Mouse (Mus musculus): ENCODE data around the gene Zcchc14. TPM values are rescaled to one million over a fixed set of nuclear protein-coding genes. Genes with fewer than 3 reads are reported as not detected.

Zcchc14 gene
- polyA plus RNA-seq, 1 experiment from 2014 or later = 30.5 TPM

DNA sequence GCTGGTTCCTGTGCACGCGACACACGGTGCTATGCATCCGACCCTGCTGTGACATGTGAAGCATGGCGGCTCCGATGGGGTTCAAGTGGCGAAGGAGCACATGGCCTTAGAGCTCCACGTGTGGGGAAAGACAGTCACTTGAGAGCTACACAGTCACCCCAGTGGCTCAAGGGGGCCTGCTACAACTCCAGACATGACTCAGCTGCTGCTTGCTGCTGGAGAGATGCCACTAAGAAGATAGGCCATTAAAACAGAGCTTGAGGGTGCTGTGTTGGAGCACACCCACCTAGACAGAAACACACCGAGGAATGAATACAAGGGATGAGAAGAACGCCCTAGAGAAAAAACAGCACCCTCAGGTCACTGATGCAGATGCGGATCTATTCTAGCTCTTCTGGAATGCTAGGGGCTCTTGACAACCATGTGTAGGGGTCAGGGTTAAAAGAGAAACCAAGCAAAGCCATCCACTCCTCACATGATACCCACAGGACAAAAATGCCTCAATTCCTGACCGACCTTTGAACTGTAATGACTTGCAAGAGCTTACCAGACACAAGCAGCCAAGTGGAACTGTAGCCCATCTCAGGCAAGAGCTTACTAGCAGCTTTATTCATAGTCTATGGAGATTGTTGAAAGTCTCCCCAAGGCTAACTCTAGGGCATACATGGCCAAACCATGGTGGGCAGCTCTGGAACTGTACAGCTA lies 5.0 kb downstream of the Zcchc14 start:
- Histone ChIP-seq H3K4me1 (peaks cover 73% of the 10 kb centered on the region), H3K36me3 (replicated peaks) (0 out of 2 replicates have a peak, but pooled peaks cover 9% of the 10 kb centered on the region), H3K9me3 (no peaks in the 10 kb centered on the region), H3K4me2 (no peak overlapping the region), H3K27ac (no peak overlapping the region), H3K9ac (no peak overlapping the region), H3K4me3 (replicated peaks) (no peak overlapping the region), H3K27me3 (no peaks in the 10 kb centered on the region)
- ATAC-seq (ENCODE audit: low FRiP score) = no peak
- WGBS = 89% methylated on average over 12 of the region's 12 CpGs

DNA sequence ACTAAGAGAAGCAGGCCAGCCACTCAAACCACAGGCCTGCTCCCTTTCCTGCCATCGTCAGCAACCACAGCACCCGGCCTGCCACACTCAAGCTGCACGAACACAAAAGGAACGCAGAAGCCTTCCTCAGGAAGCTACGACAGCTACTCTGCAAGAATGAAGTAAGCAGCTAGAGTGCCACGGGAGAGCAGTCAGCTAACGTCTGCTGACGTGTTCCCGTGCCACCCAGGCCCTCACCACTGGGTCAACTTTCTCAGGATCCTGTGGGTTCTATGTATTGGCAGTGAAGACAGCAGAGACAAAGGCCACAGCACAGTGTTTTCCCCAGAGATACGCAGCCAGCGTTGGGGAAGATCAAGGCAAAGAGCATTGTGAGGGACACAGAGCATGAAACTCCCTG lies 9.3 kb downstream of the Zcchc14 start:
- Histone ChIP-seq H3K27ac (peak overlapping the region; percentile 15; the same call in 1 of the 2 replicates), H3K9me3 (no peaks in the 10 kb centered on the region), H3K27me3 (no peaks in the 10 kb centered on the region), H3K4me1 (peaks cover 47% of the 10 kb centered on the region), H3K4me3 (replicated peaks) (0 out of 2 replicates have a peak overlapping the region, but pooled peaks have one; percentile 2), H3K4me2 (0 out of 2 replicates have a peak overlapping the region, but pooled peaks have one; percentile 1), H3K36me3 (replicated peaks) (0 out of 2 replicates have a peak, but pooled peaks cover 3% of the 10 kb centered on the region), H3K9ac (peak overlapping the region; percentile 38)
- no peak for ATAC-seq (ENCODE audit: low FRiP score)
- 67% methylated on average over 11 of the region's 11 CpGs for WGBS

DNA sequence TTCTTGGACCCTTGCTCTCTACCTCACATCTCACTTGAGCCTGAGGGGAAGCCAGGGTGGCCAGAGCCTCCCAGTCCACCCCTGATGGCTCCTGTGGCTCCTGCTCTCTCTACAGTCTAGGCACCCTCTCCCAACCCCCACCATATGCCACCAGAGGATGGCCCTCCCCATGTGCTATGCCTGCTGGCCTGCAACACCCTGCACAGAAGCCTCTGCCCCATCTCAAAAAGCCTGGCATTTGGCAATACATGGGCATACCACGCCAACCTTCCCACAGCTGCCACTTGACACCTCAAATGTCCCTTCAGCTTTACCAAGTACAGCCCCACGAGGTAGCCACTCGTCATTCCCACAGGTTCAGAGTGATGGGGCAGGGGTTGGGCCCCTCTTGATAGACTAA lies 9.9 kb downstream of the Zcchc14 start:
- H3K4me2 ChIP-seq = 0 out of 2 replicates have a peak overlapping the region, but pooled peaks have one; percentile 1
- H3K27ac ChIP-seq = 0 out of 2 replicates have a peak overlapping the region, but pooled peaks have one; percentile 21
- H3K9me3 ChIP-seq = no peaks in the 10 kb centered on the region
- H3K9ac ChIP-seq = peak overlapping the region; percentile 25; the same call in 1 of the 2 replicates
- ATAC-seq (ENCODE audit: low FRiP score) = no peak
- H3K36me3 ChIP-seq (replicated peaks) = 0 out of 2 replicates have a peak, but pooled peaks cover 3% of the 10 kb centered on the region
- no peaks in the 10 kb centered on the region for H3K27me3 ChIP-seq
- WGBS = 79% methylated on average over 3 of the region's 3 CpGs
- no peak overlapping the region for H3K4me3 ChIP-seq (replicated peaks)
- peaks cover 42% of the 10 kb centered on the region for H3K4me1 ChIP-seq

DNA sequence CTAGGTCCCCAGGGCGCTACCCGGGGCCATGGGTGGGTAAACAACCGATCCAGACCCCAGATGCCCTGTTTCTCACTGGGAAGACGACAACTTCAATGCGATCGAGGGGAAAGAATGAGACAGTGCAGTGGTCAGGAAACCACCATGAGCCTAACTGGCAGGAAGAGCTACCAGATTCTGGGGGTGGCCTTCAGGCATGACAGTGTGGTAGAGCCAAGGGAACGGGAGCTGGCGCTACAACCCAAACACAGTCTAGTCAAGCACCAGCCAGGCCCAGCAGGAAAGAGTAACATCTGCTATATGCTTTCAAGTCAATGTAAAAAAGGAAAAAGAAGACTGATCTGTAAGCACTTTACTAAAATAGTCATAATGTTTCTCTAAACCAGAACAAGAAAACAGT lies 16.5 kb downstream of the Zcchc14 start:
- 84% methylated on average over 8 of the region's 8 CpGs for WGBS
- H3K36me3 ChIP-seq (replicated peaks) = peaks cover 7% of the 10 kb centered on the region; the same call in 1 of the 2 replicates
- ATAC-seq (ENCODE audit: low FRiP score) = no peak
- no peak overlapping the region for H3K9ac ChIP-seq
- no peak overlapping the region for H3K27ac ChIP-seq
- H3K27me3 ChIP-seq = no peaks in the 10 kb centered on the region
- H3K9me3 ChIP-seq = no peaks in the 10 kb centered on the region
- H3K4me1 ChIP-seq = no peaks in the 10 kb centered on the region; the same call in 1 of the 2 replicates
- H3K4me2 ChIP-seq = no peak overlapping the region
- H3K4me3 ChIP-seq (replicated peaks) = no peak overlapping the region

DNA sequence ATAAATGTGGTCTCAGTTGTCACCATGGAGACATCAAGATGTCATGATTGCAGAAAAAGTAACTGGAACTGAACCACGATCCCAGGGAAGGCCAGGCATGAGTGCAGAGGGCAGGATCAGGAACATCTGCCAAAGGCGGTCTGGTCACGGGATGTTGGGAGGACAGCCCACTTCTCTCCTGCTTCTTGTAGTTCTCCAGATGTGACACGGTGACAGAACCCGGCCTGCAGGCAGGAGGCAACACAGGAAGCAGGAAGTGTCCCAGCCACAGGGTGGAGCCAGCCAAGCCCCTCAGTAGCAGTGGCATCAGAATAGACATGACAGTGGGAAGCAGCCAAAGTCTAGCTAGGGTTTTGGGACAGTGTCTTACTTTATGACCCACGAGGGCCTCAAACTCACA lies 17.2 kb downstream of the Zcchc14 start:
- Histone ChIP-seq H3K36me3 (replicated peaks) (peaks cover 7% of the 10 kb centered on the region; the same call in 1 of the 2 replicates), H3K9me3 (no peaks in the 10 kb centered on the region), H3K4me2 (no peak overlapping the region), H3K27me3 (no peaks in the 10 kb centered on the region), H3K4me3 (replicated peaks) (no peak overlapping the region), H3K9ac (no peak overlapping the region), H3K27ac (no peak overlapping the region), H3K4me1 (no peaks in the 10 kb centered on the region; the same call in 1 of the 2 replicates)
- WGBS = 89% methylated on average over 6 of the region's 6 CpGs
- no peak for ATAC-seq (ENCODE audit: low FRiP score)

DNA sequence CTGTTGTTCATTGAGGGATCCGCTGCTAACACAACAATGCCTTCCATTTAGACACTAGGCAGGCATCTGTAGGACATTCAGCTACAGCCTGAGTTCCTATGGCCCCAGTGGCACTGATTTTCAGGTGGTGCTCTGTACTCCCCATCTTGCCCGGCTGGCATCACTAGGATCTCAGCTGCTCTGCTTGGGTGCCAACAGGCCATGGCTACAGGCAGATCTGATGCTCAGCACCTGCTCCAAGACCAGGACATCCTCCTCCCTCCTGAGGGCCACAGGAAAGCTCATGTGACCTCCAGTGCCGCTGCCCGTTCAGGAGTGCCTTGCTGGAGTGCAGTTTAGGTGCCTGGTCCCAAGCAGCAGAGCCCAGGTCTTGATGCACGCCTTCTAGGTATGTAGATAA lies 20.3 kb downstream of the Zcchc14 start:
- Histone ChIP-seq H3K4me1 (no peaks in the 10 kb centered on the region; the same call in 1 of the 2 replicates), H3K27me3 (no peaks in the 10 kb centered on the region), H3K27ac (no peak overlapping the region), H3K4me2 (no peak overlapping the region), H3K4me3 (replicated peaks) (no peak overlapping the region), H3K9ac (no peak overlapping the region), H3K36me3 (replicated peaks) (peaks cover 21% of the 10 kb centered on the region), H3K9me3 (no peaks in the 10 kb centered on the region)
- no peak for ATAC-seq (ENCODE audit: low FRiP score)
- WGBS = 84% methylated on average over 5 of the region's 5 CpGs

DNA sequence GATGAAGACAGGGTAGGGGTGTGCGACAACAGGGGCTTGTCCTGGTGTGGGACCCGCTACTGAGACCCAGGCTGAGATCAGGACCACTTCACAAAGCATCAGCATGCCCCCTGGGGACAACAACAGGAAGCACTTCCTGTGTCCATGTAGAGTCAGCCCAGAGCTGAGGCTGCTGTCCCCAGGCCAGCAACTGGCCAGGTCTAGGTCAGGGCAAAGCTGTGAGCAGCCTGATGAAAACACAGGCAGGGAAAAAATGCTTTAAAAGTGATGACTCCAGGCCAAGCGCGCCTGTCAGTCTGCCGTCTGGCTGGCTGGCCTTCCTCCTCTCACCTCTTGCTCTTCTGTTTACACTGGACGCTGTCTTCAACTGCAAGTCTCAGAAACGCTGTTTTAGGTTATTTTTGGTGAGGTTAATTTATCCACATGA lies 21.0 kb downstream of the Zcchc14 start:
- Histone ChIP-seq H3K36me3 (replicated peaks) (peaks cover 28% of the 10 kb centered on the region), H3K27ac (no peak overlapping the region), H3K9me3 (no peaks in the 10 kb centered on the region), H3K4me1 (no peaks in the 10 kb centered on the region), H3K4me2 (no peak overlapping the region), H3K27me3 (no peaks in the 10 kb centered on the region), H3K4me3 (replicated peaks) (no peak overlapping the region), H3K9ac (no peak overlapping the region)
- ATAC-seq (ENCODE audit: low FRiP score) = no peak
- WGBS = 83% methylated on average over 7 of the region's 7 CpGs

DNA sequence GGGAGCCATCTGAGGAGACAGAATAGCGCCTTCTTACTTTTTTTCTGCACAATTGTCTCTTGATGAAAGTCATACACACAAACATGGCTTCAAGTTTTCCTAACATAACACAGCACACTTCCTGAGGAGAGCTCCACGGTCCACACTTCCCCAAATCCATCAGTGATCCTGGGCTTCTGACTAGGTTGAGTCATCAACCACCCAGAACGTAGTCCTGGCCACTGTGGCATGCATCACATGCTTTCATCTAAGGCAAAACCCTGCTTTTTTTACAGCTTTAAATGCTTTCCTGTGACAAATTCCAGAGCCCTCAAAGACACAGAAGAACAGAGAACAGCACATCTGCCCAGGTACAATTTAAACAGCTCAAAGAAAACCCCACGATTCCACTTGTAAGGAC lies 24.0 kb downstream of the Zcchc14 start:
- Histone ChIP-seq H3K27me3 (no peaks in the 10 kb centered on the region), H3K4me1 (peaks cover 15% of the 10 kb centered on the region), H3K9ac (no peak overlapping the region), H3K4me3 (replicated peaks) (no peak overlapping the region), H3K27ac (no peak overlapping the region), H3K4me2 (no peak overlapping the region), H3K9me3 (no peaks in the 10 kb centered on the region), H3K36me3 (replicated peaks) (peaks cover 35% of the 10 kb centered on the region)
- no peak for ATAC-seq (ENCODE audit: low FRiP score)
- WGBS = 96% methylated on average over 4 of the region's 4 CpGs

DNA sequence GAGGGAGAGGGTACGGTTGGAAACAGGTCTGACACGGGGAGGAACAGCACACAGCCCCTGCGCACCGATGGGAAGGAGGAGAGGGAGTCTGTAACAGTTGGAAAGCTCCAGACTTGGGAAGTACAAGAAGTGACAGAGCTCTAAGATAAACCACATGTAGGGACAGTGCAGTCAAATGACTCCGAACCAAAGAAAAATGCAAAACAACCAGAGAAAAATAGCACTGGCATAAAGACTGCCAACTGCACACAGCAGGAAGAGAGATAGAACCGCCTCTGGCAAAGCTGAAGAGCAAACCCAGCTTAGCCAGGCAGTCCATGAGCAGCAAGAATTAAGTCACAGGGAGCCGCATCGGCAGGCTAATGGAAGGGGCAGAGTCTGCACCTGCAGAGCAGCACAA lies 29.7 kb downstream of the Zcchc14 start:
- no peak overlapping the region for H3K4me3 ChIP-seq (replicated peaks)
- no peak overlapping the region for H3K4me2 ChIP-seq
- H3K27ac ChIP-seq = no peak overlapping the region
- H3K9me3 ChIP-seq = no peaks in the 10 kb centered on the region
- 84% methylated on average over 8 of the region's 8 CpGs for WGBS
- peaks cover 31% of the 10 kb centered on the region for H3K36me3 ChIP-seq (replicated peaks)
- peaks cover 32% of the 10 kb centered on the region for H3K4me1 ChIP-seq
- H3K27me3 ChIP-seq = no peaks in the 10 kb centered on the region
- no peak overlapping the region for H3K9ac ChIP-seq
- no peak for ATAC-seq (ENCODE audit: low FRiP score)

DNA sequence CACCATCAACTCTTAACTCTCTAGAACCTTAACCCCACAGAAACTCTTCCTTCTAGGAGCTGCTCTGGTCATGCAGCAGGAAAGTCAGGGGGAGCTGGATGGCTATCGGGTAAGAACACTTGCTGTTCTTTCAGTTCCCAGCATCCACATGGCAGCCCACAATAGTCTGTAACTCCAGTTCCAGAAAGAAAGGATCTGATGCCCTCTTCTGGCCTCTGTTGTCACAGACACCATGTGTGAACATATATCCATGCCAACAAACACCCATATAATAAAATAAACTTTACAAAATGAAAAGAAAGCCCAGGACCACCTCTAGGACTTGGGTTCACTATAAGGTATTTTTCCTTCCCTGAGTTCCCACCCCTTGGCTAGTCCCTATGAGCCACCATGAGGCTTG lies 30.8 kb downstream of the Zcchc14 start:
- H3K9me3 ChIP-seq = no peaks in the 10 kb centered on the region
- peaks cover 32% of the 10 kb centered on the region for H3K4me1 ChIP-seq
- no peak for ATAC-seq (ENCODE audit: low FRiP score)
- H3K4me2 ChIP-seq = no peak overlapping the region
- no peak overlapping the region for H3K4me3 ChIP-seq (replicated peaks)
- WGBS = 44% methylated on average over 1 of the region's 1 CpGs
- H3K27ac ChIP-seq = no peak overlapping the region
- peaks cover 32% of the 10 kb centered on the region for H3K36me3 ChIP-seq (replicated peaks)
- H3K27me3 ChIP-seq = no peaks in the 10 kb centered on the region
- H3K9ac ChIP-seq = no peak overlapping the region

DNA sequence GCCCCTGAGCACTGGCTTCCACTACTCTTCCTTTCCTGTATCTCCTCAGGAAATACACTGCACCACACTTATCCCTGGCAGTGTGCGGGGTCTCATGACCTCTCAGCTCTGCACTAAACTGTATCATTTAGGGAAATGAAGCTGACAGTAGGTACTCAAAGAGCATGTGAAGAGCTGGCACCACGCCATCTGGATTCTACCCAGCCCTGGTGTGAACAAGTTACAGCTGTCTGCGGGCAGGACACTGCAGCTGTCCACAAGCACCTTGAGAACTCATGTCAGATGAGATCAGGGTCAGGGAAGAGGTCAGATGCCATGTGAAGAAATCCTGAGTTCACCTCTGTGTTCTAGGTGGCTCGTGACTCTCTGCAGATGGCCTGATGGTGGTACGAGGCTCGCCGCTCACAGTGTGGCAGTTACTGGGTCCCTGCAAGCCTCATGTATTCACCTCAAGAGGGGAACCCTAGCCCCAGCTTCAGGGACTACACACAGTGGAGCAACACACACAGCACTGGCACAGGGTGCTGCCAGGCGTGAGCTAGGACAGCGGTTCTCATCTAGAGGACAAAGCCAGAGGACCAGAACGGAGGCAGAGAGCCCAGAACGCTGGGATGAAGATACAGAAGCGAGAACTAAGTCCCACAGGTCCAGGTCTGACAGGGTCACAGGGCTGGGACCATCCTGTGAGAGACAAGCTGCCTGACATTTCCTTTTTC lies 31.7 kb downstream of the Zcchc14 start:
- no peak for ATAC-seq (ENCODE audit: low FRiP score)
- Histone ChIP-seq H3K36me3 (replicated peaks) (peaks cover 33% of the 10 kb centered on the region), H3K4me2 (no peak overlapping the region), H3K9ac (no peak overlapping the region), H3K4me3 (replicated peaks) (no peak overlapping the region), H3K4me1 (peaks cover 28% of the 10 kb centered on the region), H3K27ac (no peak overlapping the region), H3K9me3 (no peaks in the 10 kb centered on the region), H3K27me3 (no peaks in the 10 kb centered on the region)
- 88% methylated on average over 12 of the region's 12 CpGs for WGBS

DNA sequence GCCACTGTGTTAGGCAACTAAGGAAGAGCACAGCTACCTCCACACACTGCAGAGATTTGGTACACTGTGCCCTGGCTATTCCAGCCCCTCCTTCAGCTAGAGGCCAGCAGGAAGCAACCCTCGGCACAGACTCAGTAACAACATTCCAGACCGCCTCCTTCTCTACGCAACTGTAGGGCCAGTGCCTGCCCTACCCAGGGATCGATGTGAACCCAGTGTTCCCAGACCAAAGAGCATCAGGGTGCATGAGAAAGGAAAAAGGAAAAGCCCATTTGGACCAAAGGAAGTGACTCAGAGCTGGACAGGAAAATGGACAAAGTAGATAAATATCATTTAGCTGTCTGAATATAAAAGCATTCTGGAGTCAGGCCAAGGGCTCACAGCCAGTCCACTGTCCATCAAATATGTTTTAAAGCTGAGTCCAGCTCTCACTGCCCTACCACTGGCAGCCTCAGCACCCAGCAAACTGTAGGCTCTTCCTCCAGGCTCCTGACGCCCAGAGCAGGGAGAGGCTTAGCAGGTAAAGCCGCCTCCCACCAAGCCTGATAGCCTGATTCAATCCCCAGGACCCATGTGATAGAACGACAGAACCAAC lies 33.2 kb downstream of the Zcchc14 start:
- H3K36me3 ChIP-seq (replicated peaks) = peaks cover 33% of the 10 kb centered on the region
- no peak for ATAC-seq (ENCODE audit: low FRiP score)
- 79% methylated on average over 7 of the region's 7 CpGs for WGBS
- H3K4me1 ChIP-seq = peaks cover 17% of the 10 kb centered on the region; the same call in 1 of the 2 replicates
- H3K9me3 ChIP-seq = no peaks in the 10 kb centered on the region
- no peak overlapping the region for H3K27ac ChIP-seq
- H3K27me3 ChIP-seq = no peaks in the 10 kb centered on the region
- no peak overlapping the region for H3K4me3 ChIP-seq (replicated peaks)
- no peak overlapping the region for H3K9ac ChIP-seq
- no peak overlapping the region for H3K4me2 ChIP-seq
